Mouse (Mus musculus): Measurements from ENCODE around the gene Srpk2. TPM values are rescaled to one million over a fixed set of nuclear protein-coding genes. Genes with fewer than 3 reads are reported as not detected.
"Not testable (repeated sequence)": the region's sequence is repeated elsewhere in the genome, so short reads cannot be mapped to it uniquely, and the experiment has no call there.

Srpk2 gene
- total and polyA plus RNA-seq, 2 experiments = 2.9 to 14.5 TPM

DNA sequence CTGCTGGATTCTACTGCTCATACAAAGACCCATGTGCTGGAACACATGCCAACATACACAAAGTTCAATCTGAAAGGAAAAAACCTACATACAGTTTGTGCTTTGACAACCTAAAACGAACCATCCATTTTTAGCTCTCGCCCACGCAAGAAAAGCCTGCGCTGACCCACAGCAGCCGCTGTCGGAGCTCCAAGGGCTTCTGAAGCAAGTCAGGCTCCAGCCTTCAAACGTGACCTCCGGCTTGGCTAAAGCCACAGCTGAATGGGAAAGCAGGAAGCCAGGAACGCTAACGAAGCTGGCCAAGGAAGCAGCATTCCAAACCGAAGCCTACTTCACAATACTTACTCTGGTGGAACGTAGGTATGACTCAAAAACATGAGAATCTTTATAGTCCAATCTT lies 85.9 kb downstream of the Srpk2 start:
- H3K4me1 ChIP-seq (ENCODE audit: control insufficient read depth, insufficient read depth, low read length) = peaks cover 5% of the 10 kb centered on the region; the same call in 1 of the 2 replicates
- no peak overlapping the region for H3K9ac ChIP-seq (ENCODE audit: low read depth, low read length)
- no peaks in the 10 kb centered on the region for H3K27me3 ChIP-seq (ENCODE audit: control insufficient read depth, insufficient read depth, low read length)
- no peak for DNase-seq (ENCODE audit: extremely low read depth, low read depth, low spot score)
- H3K27ac ChIP-seq (replicated peaks; ENCODE audit: insufficient read depth, low read depth, low read length) = no peak overlapping the region
- WGBS = 46% methylated on average over 12 of the region's 12 CpGs
- no peak overlapping the region for H3K4me3 ChIP-seq (ENCODE audit: insufficient read depth, low read depth, low read length)
- H3K36me3 ChIP-seq (ENCODE audit: control insufficient read depth, insufficient read depth, low read length) = no peaks in the 10 kb centered on the region
- H3K79me2 ChIP-seq (ENCODE audit: control insufficient read depth, insufficient read depth, low read length) = no peaks in the 10 kb centered on the region; the same call in 1 of the 2 replicates
- TF ChIP-seq CTCF (IDR thresholded peaks at IDR 0.05; ENCODE audit: low read depth, low read length) (no peak), POLR2A (IDR thresholded peaks at IDR 0.05; ENCODE audit: extremely low read depth, insufficient read depth, low read length) (no peak)

DNA sequence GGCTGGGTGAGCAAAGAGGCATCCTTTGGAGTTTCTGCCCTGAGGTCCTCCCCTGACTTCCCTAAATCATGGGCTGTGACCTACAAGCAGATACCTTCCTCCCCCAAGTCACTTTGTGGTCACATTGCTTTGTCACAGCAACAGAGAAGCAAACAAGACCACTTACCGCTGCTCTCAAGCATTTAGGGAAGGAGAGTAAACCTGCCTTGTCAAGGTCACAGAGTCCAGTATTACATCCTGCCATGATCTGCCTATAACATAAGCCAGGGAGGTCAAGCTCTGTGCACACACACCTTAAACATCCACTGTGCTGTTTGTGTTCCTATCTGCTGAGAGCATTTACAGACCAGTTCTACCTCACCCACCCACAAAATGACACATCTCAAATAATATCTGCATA lies 86.4 kb downstream of the Srpk2 start:
- H3K79me2 ChIP-seq (ENCODE audit: control insufficient read depth, insufficient read depth, low read length) = no peaks in the 10 kb centered on the region; the same call in 1 of the 2 replicates
- DNase-seq (ENCODE audit: extremely low read depth, low read depth, low spot score) = no peak
- no peak for TF ChIP-seq CTCF (IDR thresholded peaks at IDR 0.05; ENCODE audit: low read depth, low read length)
- no peak for TF ChIP-seq POLR2A (IDR thresholded peaks at IDR 0.05; ENCODE audit: extremely low read depth, insufficient read depth, low read length)
- H3K36me3 ChIP-seq (ENCODE audit: control insufficient read depth, insufficient read depth, low read length) = no peaks in the 10 kb centered on the region
- no peak overlapping the region for H3K27ac ChIP-seq (replicated peaks; ENCODE audit: insufficient read depth, low read depth, low read length)
- peaks cover 5% of the 10 kb centered on the region; the same call in 1 of the 2 replicates for H3K4me1 ChIP-seq (ENCODE audit: control insufficient read depth, insufficient read depth, low read length)
- no peaks in the 10 kb centered on the region for H3K27me3 ChIP-seq (ENCODE audit: control insufficient read depth, insufficient read depth, low read length)
- H3K4me3 ChIP-seq (ENCODE audit: insufficient read depth, low read depth, low read length) = no peak overlapping the region
- 57% methylated on average over 1 of the region's 1 CpGs for WGBS
- no peak overlapping the region for H3K9ac ChIP-seq (ENCODE audit: low read depth, low read length)

DNA sequence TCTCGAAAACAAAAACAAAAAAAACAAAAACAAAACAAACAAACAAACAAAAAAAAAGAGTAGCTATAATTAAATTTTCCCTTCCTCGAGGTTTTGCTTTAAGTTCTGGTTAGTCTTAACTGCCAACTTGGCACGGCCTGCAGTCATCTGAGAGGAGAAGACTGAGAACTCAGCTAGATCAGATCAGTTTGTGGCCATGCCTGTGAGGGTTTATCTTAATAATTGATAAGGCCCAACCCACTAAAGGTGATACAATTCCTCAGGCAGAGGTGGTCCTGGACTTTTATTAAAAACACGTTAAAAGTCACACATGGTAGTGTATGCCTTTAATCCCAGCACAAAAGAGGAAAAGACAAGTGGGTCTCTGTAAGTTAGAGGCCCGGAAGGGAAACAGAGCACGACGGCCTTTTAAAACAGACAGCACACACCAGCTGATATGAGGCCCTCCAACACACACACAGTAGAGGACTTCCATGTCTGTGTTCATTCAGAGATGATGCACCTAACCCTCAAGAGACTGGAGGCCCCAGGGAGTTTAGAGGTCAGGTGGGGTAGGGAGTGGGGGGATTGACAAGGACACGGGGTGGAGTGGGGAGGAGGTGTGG lies 87.1 kb downstream of the Srpk2 start:
- no peaks in the 10 kb centered on the region for H3K27me3 ChIP-seq (ENCODE audit: control insufficient read depth, insufficient read depth, low read length)
- no peaks in the 10 kb centered on the region; the same call in 1 of the 2 replicates for H3K79me2 ChIP-seq (ENCODE audit: control insufficient read depth, insufficient read depth, low read length)
- H3K4me1 ChIP-seq (ENCODE audit: control insufficient read depth, insufficient read depth, low read length) = peaks cover 5% of the 10 kb centered on the region; the same call in 1 of the 2 replicates
- no peak overlapping the region for H3K4me3 ChIP-seq (ENCODE audit: insufficient read depth, low read depth, low read length)
- WGBS = 90% methylated on average over 8 of the region's 8 CpGs
- no peaks in the 10 kb centered on the region for H3K36me3 ChIP-seq (ENCODE audit: control insufficient read depth, insufficient read depth, low read length)
- H3K9ac ChIP-seq (ENCODE audit: low read depth, low read length) = no peak overlapping the region
- no peak overlapping the region for H3K27ac ChIP-seq (replicated peaks; ENCODE audit: insufficient read depth, low read depth, low read length)
- TF ChIP-seq CTCF (IDR thresholded peaks at IDR 0.05; ENCODE audit: low read depth, low read length) (no peak), POLR2A (IDR thresholded peaks at IDR 0.05; ENCODE audit: extremely low read depth, insufficient read depth, low read length) (no peak)
- DNase-seq (ENCODE audit: extremely low read depth, low read depth, low spot score) = no peak

DNA sequence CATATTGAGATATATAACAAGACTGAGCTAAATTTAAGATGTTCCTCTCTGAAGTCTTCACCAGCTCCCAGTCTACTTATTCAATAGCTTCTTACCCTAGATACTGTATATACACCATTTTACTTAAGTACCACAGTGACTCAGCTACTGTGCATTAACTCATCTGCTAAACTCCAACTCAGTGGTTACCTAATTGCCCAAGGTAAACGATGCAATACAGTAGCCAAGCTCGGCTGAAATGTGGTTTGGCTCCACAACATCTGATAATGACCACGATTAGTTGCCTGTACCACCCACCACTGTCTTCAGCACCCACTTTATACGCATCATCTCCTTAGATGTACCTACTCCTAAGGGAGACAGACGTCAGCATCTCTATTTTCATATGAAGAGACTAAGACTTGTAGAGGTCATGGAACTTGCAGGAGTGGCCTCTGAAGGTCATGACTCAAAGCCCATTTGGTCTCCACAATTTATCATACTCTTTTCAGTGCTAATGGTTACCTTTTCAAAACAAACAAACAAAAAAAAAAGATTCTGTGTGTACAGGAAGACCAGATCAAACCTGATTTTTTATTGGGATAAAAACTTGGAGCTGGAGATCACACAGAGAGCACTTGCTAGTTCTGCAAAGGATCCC lies 88.0 kb downstream of the Srpk2 start:
- 63% methylated on average over 5 of the region's 5 CpGs for WGBS
- Histone ChIP-seq H3K79me2 (ENCODE audit: control insufficient read depth, insufficient read depth, low read length) (no peaks in the 10 kb centered on the region; the same call in 1 of the 2 replicates), H3K36me3 (ENCODE audit: control insufficient read depth, insufficient read depth, low read length) (no peaks in the 10 kb centered on the region), H3K27me3 (ENCODE audit: control insufficient read depth, insufficient read depth, low read length) (no peaks in the 10 kb centered on the region), H3K9ac (ENCODE audit: low read depth, low read length) (no peak overlapping the region), H3K27ac (replicated peaks; ENCODE audit: insufficient read depth, low read depth, low read length) (no peak overlapping the region), H3K4me1 (ENCODE audit: control insufficient read depth, insufficient read depth, low read length) (peaks cover 5% of the 10 kb centered on the region; the same call in 1 of the 2 replicates), H3K4me3 (ENCODE audit: insufficient read depth, low read depth, low read length) (no peak overlapping the region)
- TF ChIP-seq CTCF (IDR thresholded peaks at IDR 0.05; ENCODE audit: low read depth, low read length) (no peak), POLR2A (IDR thresholded peaks at IDR 0.05; ENCODE audit: extremely low read depth, insufficient read depth, low read length) (no peak)
- DNase-seq (ENCODE audit: extremely low read depth, low read depth, low spot score) = no peak

DNA sequence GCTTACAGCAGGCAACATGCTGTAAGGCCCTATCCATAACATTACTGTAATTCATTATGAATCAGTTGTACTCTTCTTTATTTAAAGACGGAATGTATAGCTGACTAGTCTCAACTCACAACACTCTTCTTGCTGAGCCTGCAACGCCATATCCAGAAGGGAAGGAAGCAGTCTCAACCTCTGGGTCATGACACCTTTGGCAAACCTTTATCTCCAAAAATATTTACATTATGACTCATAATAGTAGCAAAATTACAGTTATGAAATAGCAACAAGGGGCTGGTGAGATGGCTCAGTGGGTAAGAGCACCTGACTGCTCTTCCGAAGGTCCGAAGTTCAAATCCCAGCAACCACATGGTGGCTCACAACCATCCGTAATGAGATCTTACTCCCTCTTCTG lies 94.1 kb downstream of the Srpk2 start:
- H3K4me1 ChIP-seq (ENCODE audit: control insufficient read depth, insufficient read depth, low read length); H3K79me2 ChIP-seq (ENCODE audit: control insufficient read depth, insufficient read depth, low read length); H3K9ac ChIP-seq (ENCODE audit: low read depth, low read length); H3K4me3 ChIP-seq (ENCODE audit: insufficient read depth, low read depth, low read length); H3K27ac ChIP-seq (replicated peaks; ENCODE audit: insufficient read depth, low read depth, low read length); H3K27me3 ChIP-seq (ENCODE audit: control insufficient read depth, insufficient read depth, low read length); DNase-seq (ENCODE audit: extremely low read depth, low read depth, low spot score); H3K36me3 ChIP-seq (ENCODE audit: control insufficient read depth, insufficient read depth, low read length): not testable (repeated sequence)
- WGBS = 76% methylated on average over 5 of the region's 5 CpGs

DNA sequence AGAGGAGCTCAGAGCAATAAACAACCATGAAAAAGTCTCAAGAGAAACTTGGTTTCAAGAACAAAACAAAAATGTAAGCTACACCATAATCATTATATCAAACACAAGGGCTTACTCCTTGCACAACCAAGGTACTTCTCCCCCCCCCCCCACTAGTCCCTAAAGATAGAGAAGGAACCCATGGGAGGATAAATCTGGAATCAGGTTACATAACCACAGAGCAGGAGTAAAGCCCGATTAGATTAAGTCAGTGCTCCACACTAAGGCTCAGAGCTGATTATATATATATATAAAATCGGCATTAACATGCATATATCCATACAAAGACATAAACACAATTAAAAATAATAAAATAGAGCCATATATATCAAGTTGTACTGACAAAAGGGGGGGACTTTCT lies 96.8 kb downstream of the Srpk2 start:
- no peak overlapping the region for H3K4me3 ChIP-seq (ENCODE audit: insufficient read depth, low read depth, low read length)
- peaks cover 7% of the 10 kb centered on the region; the same call in 1 of the 2 replicates for H3K79me2 ChIP-seq (ENCODE audit: control insufficient read depth, insufficient read depth, low read length)
- 88% methylated on average over 2 of the region's 2 CpGs for WGBS
- no peak overlapping the region for H3K27ac ChIP-seq (replicated peaks; ENCODE audit: insufficient read depth, low read depth, low read length)
- no peaks in the 10 kb centered on the region; the same call in 1 of the 2 replicates for H3K36me3 ChIP-seq (ENCODE audit: control insufficient read depth, insufficient read depth, low read length)
- no peak for DNase-seq (ENCODE audit: extremely low read depth, low read depth, low spot score)
- TF ChIP-seq POLR2A (IDR thresholded peaks at IDR 0.05; ENCODE audit: extremely low read depth, insufficient read depth, low read length) = no peak
- TF ChIP-seq CTCF (IDR thresholded peaks at IDR 0.05; ENCODE audit: low read depth, low read length) = no peak
- H3K4me1 ChIP-seq (ENCODE audit: control insufficient read depth, insufficient read depth, low read length) = no peaks in the 10 kb centered on the region; the same call in 1 of the 2 replicates
- H3K9ac ChIP-seq (ENCODE audit: low read depth, low read length) = no peak overlapping the region
- H3K27me3 ChIP-seq (ENCODE audit: control insufficient read depth, insufficient read depth, low read length) = no peaks in the 10 kb centered on the region

Measured in liver, adult 2 months (tissue).